8 mouse cellular contexts compared by ENCODE assay signal in the genomic region with DNA sequence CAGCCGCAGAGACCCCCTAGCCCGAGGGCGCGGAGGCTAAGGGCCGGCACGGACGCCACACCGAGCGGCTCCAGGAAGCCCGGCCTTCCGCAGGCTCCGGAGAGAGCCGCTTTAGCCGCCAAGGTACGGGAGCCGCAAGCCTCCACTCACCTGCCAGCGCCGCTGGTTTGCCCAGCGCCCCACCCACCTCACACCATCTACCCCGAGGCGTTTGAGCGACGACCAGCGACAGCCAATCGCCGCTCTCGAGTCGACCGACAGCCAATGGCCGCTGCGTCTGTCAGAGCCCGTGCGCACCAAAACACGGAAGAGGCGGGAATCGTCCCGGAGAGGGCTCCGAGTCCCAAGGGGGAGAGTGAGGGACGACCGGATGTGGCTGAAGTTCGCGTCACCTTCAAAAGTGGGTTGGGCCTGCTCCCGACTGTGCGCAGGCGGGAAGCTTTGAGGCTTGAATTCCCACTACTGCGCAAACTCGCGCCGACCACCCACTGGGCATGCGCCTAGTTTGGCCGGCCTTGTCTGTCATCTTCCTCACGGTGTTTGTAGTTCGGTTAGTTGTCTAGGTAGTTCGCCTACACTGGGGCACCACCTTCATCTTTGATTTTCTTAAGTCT. TPM values are rescaled to one million over a fixed set of nuclear protein-coding genes. Genes with fewer than 3 reads are reported as not detected.
DNase-seq lines count a peak whose midpoint lies in the region; ATAC-seq and TF ChIP-seq lines count a peak whose summit lies in the region.

Hinfp (minus strand) TSS at position 206 of the 614 bp plus-strand sequence.

- peak; percentile 100 for DNase-seq in MN1 (ENCODE audit: low spot score)
- peak; percentile 98 for DNase-seq in cerebellum, adult 9-10 months
- DNase-seq in hindbrain, embryonic 10.5 days (ENCODE audit: low spot score): peak; percentile 98
- peak; percentile 99 for DNase-seq in layer of hippocampus, adult 9-11 months
- peak; percentile 100 for DNase-seq in lung, postnatal 0 days (ENCODE audit: low spot score)
- peak; percentile 93 for DNase-seq in ovary, postnatal 14 days (ENCODE audit: low spot score)
- peak; percentile 97 for DNase-seq in thymus, postnatal 14 days

- ATAC-seq in frontal cortex, adult (ENCODE audit: low TSS enrichment): peak; percentile 98
- ATAC-seq in lung, postnatal 0 days: peak; percentile 99

- no peak for TF ChIP-seq EP300 in lung, postnatal 0 days (IDR thresholded peaks at IDR 0.05)

- H3K9me3 ChIP-seq in hindbrain, embryonic 10.5 days: no peaks in the 10 kb centered on the region
- no peaks in the 10 kb centered on the region for H3K9me3 ChIP-seq in lung, postnatal 0 days (ENCODE audit: low read length)

- H3K9ac ChIP-seq in lung, postnatal 0 days (replicated peaks; ENCODE audit: low read depth): peak within 1 kb of the TSS; percentile 93

- peak within 1 kb of the TSS; percentile 86 for H3K4me2 ChIP-seq in lung, postnatal 0 days (replicated peaks; ENCODE audit: low read depth, low read length)

- WGBS in hindbrain, embryonic 10.5 days: under 1% methylated on average over 54 of the region's 54 CpGs
- under 1% methylated on average over 52 of the region's 54 CpGs for WGBS in lung, postnatal 0 days

- H3K36me3 ChIP-seq in hindbrain, embryonic 10.5 days: peaks cover 29% of the 10 kb centered on the region
- H3K36me3 ChIP-seq in lung, postnatal 0 days (ENCODE audit: insufficient read depth, low read length): no peaks in the 10 kb centered on the region

- H3K27ac ChIP-seq in hindbrain, embryonic 10.5 days: peak within 1 kb of the TSS; percentile 93
- peak within 1 kb of the TSS; percentile 87 for H3K27ac ChIP-seq in lung, postnatal 0 days (ENCODE audit: low read length)

- peaks cover 24% of the 10 kb centered on the region for H3K4me1 ChIP-seq in hindbrain, embryonic 10.5 days (replicated peaks)
- peaks cover 5% of the 10 kb centered on the region; the same call in 1 of the 2 replicates for H3K4me1 ChIP-seq in lung, postnatal 0 days (ENCODE audit: insufficient read depth, low read depth, low read length)

- peak within 1 kb of the TSS; percentile 98 for H3K4me3 ChIP-seq in hindbrain, embryonic 10.5 days
- peak within 1 kb of the TSS; percentile 95 for H3K4me3 ChIP-seq in lung, postnatal 0 days (ENCODE audit: low read depth, low read length)

- H3K27me3 ChIP-seq in hindbrain, embryonic 10.5 days (ENCODE audit: insufficient read depth, poor library complexity, severe bottlenecking): peaks cover 4% of the 10 kb centered on the region
- H3K27me3 ChIP-seq in lung, postnatal 0 days (replicated peaks; ENCODE audit: insufficient read depth, low read length): no peaks in the 10 kb centered on the region

- no peak for TF ChIP-seq CTCF in lung, postnatal 0 days (IDR thresholded peaks at IDR 0.05)

RNA-seq across cellular contexts. Expression of gene Hinfp, which starts in this region (rescaled TPM):
- 30.0 and 30.7 TPM in 2 replicates for polyA plus RNA-seq in hindbrain, embryonic 10.5 days (2016; fragmentation: Nextera tagmentation; extraction: Ambion mirVana)
- 10.0 and 11.3 TPM in 2 replicates for polyA plus RNA-seq in lung, postnatal 0 days (2015; fragmentation: Nextera tagmentation; extraction: Ambion mirVana)

Comparison
In these comparisons a context has a peak if more than half of its experiments do, and no peak if none do; other contexts are left out.
1. Peak in every context shown above with its lines: DNase-seq, ATAC-seq, H3K4me3 ChIP-seq and H3K27ac ChIP-seq.